Mouse (Mus musculus) CH12.LX (cell line): ENCODE measurements around the gene Entpd8. TPM values are rescaled to one million over a fixed set of nuclear protein-coding genes. Genes with fewer than 3 reads are reported as not detected.

Experiments
- DNase-seq: peaks from one replicate; pipeline ENCODE4 v3.0.0-alpha.2; 2013; ENCODE audit errors: extremely low read depth
- H3K27ac ChIP-seq: 2 replicates; pipeline ENCODE4 v1.5.1; 2012; ENCODE audit warnings: low read depth, mild to moderate bottlenecking, control low read depth, moderate library complexity; ENCODE audit not compliant: insufficient read depth
- H3K27me3 ChIP-seq: replicated peaks from 2 replicates; pipeline ENCODE3; 2012; ENCODE audit warnings: inconsistent platforms
- H3K36me3 ChIP-seq, 2 experiments: replicated peaks in 1 of 2; 2 replicates each; pipeline versions ENCODE3 to v1.6.1; 2012; ENCODE audit warnings: inconsistent platforms in 1 of 2, low read length in 1 of 2, mild to moderate bottlenecking in 1 of 2, mixed read lengths in 1 of 2, moderate library complexity in 1 of 2; ENCODE audit not compliant: control insufficient read depth in 1 of 2, insufficient read depth in 1 of 2
- H3K4me1 ChIP-seq, 2 experiments: 2 replicates each; pipeline ENCODE4 v1.6.1; 2012; ENCODE audit warnings: inconsistent platforms in 1 of 2, moderate library complexity in 1 of 2; ENCODE audit not compliant: insufficient read depth in 2 of 2, control insufficient read depth in 1 of 2
- H3K4me2 ChIP-seq: 2 replicates; pipeline ENCODE4 v1.6.1; 2012; ENCODE audit warnings: low read depth, mild to moderate bottlenecking, control low read depth; ENCODE audit not compliant: poor library complexity, insufficient read depth, severe bottlenecking
- H3K4me3 ChIP-seq, 3 experiments: fragments of 150-350 bp in 1 of 3; sonication (generic) in 1 of 3; replicated peaks in 1 of 3; 2 replicates each; pipeline versions ENCODE3 to v1.5.1; 2011 to 2012; ENCODE audit warnings: low read depth in 2 of 3, low read length in 2 of 3, mild to moderate bottlenecking in 2 of 3, moderate library complexity in 2 of 3, control low read depth in 1 of 3, improper control_type of control experiment in 1 of 3, inconsistent platforms in 1 of 3, mixed read lengths in 1 of 3; ENCODE audit not compliant: poor library complexity in 1 of 3
- H3K79me2 ChIP-seq: replicated peaks from 2 replicates; pipeline ENCODE4 v1.6.1; 2012; ENCODE audit warnings: mild to moderate bottlenecking, moderate library complexity; ENCODE audit not compliant: control insufficient read depth, poor library complexity, insufficient read depth, severe bottlenecking; ENCODE audit errors: extremely low read depth
- H3K9ac ChIP-seq: 2 replicates; pipeline ENCODE4 v1.6.1; 2012; ENCODE audit warnings: low read depth, mild to moderate bottlenecking, control low read depth, moderate library complexity; ENCODE audit not compliant: insufficient read depth
- H3K9me3 ChIP-seq: replicated peaks from 2 replicates; pipeline ENCODE3; 2012; ENCODE audit warnings: low read length, inconsistent platforms, mixed read lengths
- CHD1 ChIP-seq: IDR thresholded peaks from 2 replicates; pipeline ENCODE4 v1.6.1; 2012; ENCODE audit warnings: low read depth, low read length, improper control_type of control experiment, inconsistent platforms
- CHD2 ChIP-seq: IDR thresholded peaks from 2 replicates; pipeline ENCODE4 v1.6.1; 2011; ENCODE audit warnings: low read length, improper control_type of control experiment
- ELF1 ChIP-seq: IDR thresholded peaks from 2 replicates; pipeline ENCODE4 v1.6.1; 2014; ENCODE audit warnings: low read depth, mild to moderate bottlenecking, inconsistent platforms, low read length, improper control_type of control experiment
- ETS1 ChIP-seq: conservative IDR thresholded peaks from 2 replicates; pipeline ENCODE4 v1.6.1; 2012; ENCODE audit warnings: low read depth, mild to moderate bottlenecking, inconsistent platforms, low read length, improper control_type of control experiment, moderate library complexity
- GABPA ChIP-seq: IDR thresholded peaks from 2 replicates; pipeline ENCODE4 v1.6.1; 2012; ENCODE audit warnings: low read depth, low read length, improper control_type of control experiment, inconsistent platforms; ENCODE audit not compliant: insufficient replicate concordance
- HCFC1 ChIP-seq: IDR thresholded peaks from 2 replicates; pipeline ENCODE4 v1.6.1; 2012; ENCODE audit warnings: low read depth, mild to moderate bottlenecking, inconsistent platforms, low read length, improper control_type of control experiment
- JUN ChIP-seq: IDR thresholded peaks from 2 replicates; pipeline ENCODE4 v1.6.1; 2011; ENCODE audit warnings: low read depth, mild to moderate bottlenecking, low read length, improper control_type of control experiment, moderate library complexity; ENCODE audit not compliant: insufficient read depth
- MAFK ChIP-seq: IDR thresholded peaks from 2 replicates; pipeline ENCODE4 v1.6.1; 2011; ENCODE audit warnings: low read length, improper control_type of control experiment; ENCODE audit not compliant: insufficient replicate concordance
- MAX ChIP-seq: IDR thresholded peaks from 2 replicates; pipeline ENCODE4 v1.6.1; 2011; ENCODE audit warnings: low read length, improper control_type of control experiment
- MAZ ChIP-seq: IDR thresholded peaks from 2 replicates; pipeline ENCODE4 v1.6.1; 2012; ENCODE audit warnings: low read depth, mild to moderate bottlenecking, inconsistent platforms, low read length, improper control_type of control experiment, moderate library complexity
- MEF2A ChIP-seq: IDR thresholded peaks from 2 replicates; pipeline ENCODE4 v1.6.1; 2014; ENCODE audit warnings: low read depth, mild to moderate bottlenecking, inconsistent platforms, low read length, improper control_type of control experiment, borderline replicate concordance
- MXI1 ChIP-seq: IDR thresholded peaks from 2 replicates; pipeline ENCODE4 v1.6.1; 2011; ENCODE audit warnings: mild to moderate bottlenecking, low read depth, low read length, improper control_type of control experiment
- MYC ChIP-seq: IDR thresholded peaks from 2 replicates; pipeline ENCODE4 v1.6.1; 2011; ENCODE audit warnings: low read depth, mild to moderate bottlenecking, improper control_type of control experiment, low read length
- NELFE ChIP-seq: IDR thresholded peaks from 2 replicates; pipeline ENCODE4 v1.6.1; 2011; ENCODE audit warnings: low read depth, low read length, improper control_type of control experiment
- NRF1 ChIP-seq: IDR thresholded peaks from 2 replicates; pipeline ENCODE4 v1.6.1; 2014; ENCODE audit warnings: low read depth, mild to moderate bottlenecking, inconsistent platforms, low read length, improper control_type of control experiment, moderate library complexity
- POLR2A ChIP-seq: IDR thresholded peaks from 2 replicates; pipeline ENCODE4 v1.6.1; 2011; ENCODE audit warnings: low read depth, mild to moderate bottlenecking, improper control_type of control experiment, low read length
- SMC3 ChIP-seq: IDR thresholded peaks from 2 replicates; pipeline ENCODE4 v1.6.1; 2011; ENCODE audit warnings: low read depth, low read length, improper control_type of control experiment
- TBP ChIP-seq: conservative IDR thresholded peaks from 2 replicates; pipeline ENCODE4 v1.6.1; 2011; ENCODE audit warnings: low read depth, low read length, improper control_type of control experiment
- TCF12 ChIP-seq: IDR thresholded peaks from 2 replicates; pipeline ENCODE4 v1.6.1; 2014; ENCODE audit warnings: low read depth, mild to moderate bottlenecking, inconsistent platforms, low read length, improper control_type of control experiment
- USF1 ChIP-seq: IDR thresholded peaks from 2 replicates; pipeline ENCODE4 v1.6.1; 2014; ENCODE audit warnings: low read depth, mild to moderate bottlenecking, inconsistent platforms, low read length, improper control_type of control experiment
- USF2 ChIP-seq: conservative IDR thresholded peaks from 2 replicates; pipeline ENCODE4 v1.6.1; 2011; ENCODE audit warnings: low read depth, low read length, improper control_type of control experiment
- ZC3H11A ChIP-seq: IDR thresholded peaks from 2 replicates; pipeline ENCODE4 v1.6.1; 2012; ENCODE audit warnings: low read depth, mild to moderate bottlenecking, inconsistent platforms, low read length, improper control_type of control experiment
- ZKSCAN1 ChIP-seq: IDR thresholded peaks from 2 replicates; pipeline ENCODE4 v1.6.1; 2012; ENCODE audit warnings: low read depth, inconsistent platforms, low read length, improper control_type of control experiment, borderline replicate concordance
- ZMIZ1 ChIP-seq: IDR thresholded peaks from 2 replicates; pipeline ENCODE4 v1.6.1; 2012; ENCODE audit warnings: low read depth, mild to moderate bottlenecking, inconsistent platforms, low read length, improper control_type of control experiment
- dilution Hi-C: fragments of 300-500 bp; cut with MboI; formaldehyde crosslinking; loops from 2 replicates; pipeline ENCODE4 v1.14.3; 2020; ENCODE audit warnings: low sequenced_read_pairs; ENCODE audit not compliant: extremely low pct_unique_long_range_greater_than_20kb, extremely low pct_ligation_motif_present
- in situ Hi-C: fragments of 300-500 bp; cut with MboI; formaldehyde crosslinking; loops from 3 replicates; pipeline ENCODE4 v1.14.3; 2019; ENCODE audit warnings: low sequenced_read_pairs, low pct_ligation_motif_present, low pct_unique_long_range_greater_than_20kb, mixed read lengths
- polyA plus RNA-seq: library from polyadenylated mRNA; unstranded; fragments of >175 nt; gene quantifications from 2 replicates; pipeline ENCODE4 v1.2.1, GENCODE M21; 2012; ENCODE audit warnings: low read depth; ENCODE audit not compliant: insufficient read length
- total RNA-seq, 2 experiments: library from RNA; depleted of rRNA; stranded (reverse); fragments of 300-350 nt in 1 of 2; fragments of >200 nt in 1 of 2; gene quantifications; 2 replicates each; pipeline ENCODE4 v1.2.3; 2012 to 2014

Entpd8 gene
- total and polyA plus RNA-seq, 3 experiments = not detected

DNA sequence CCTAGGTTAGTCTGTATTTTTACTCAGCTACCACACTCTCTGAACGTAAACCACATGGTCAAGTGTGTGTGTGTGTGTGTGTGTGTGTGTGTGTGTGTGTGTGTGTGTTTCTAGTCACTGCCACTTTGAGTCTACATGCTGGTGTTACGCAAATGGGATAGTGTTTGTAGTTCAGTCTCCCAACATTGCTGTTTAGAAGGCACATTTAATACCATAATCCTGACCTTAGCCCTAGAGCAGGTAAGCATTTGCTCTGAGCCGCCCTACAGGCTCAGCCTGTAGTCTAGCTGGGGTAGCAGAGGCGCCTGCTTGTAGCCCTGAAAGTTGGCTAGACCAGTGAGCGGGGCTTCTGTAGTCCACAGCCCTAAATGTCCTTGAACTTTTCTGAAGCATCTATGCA, 16.6 kb upstream of the Entpd8 start (continued):
- TF ChIP-seq USF2 = no peak
- TF ChIP-seq ETS1 = no peak

DNA sequence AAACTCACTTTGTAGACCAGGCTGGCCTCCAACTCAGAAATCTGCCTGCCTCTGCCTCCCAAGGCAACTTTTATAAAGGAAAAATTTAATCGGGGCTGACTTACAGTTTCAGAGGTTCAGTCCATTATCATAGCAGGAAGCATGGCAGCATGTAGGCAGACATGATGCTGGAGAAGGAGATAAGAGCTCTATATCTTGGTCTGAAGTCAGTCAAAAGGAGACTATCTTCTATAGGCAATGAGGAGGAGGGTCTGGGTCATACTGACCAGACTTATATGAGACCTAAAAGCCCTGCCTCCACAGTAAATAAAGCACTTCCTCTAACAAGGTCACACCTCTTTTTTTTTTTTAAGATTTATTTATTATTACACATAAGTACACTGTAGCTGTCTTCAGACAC, 15.8 kb upstream of the Entpd8 start:
- Histone ChIP-seq H3K79me2 (no peaks in the 10 kb centered on the region), H3K4me3 (no peak overlapping the region), H3K9me3 (no peaks in the 10 kb centered on the region), H3K4me1 (peaks cover 2 to 16% of the 10 kb centered on the region in 2 experiments; a peak in 2 of 4 replicates), H3K27ac (no peak overlapping the region), H3K4me2 (no peak overlapping the region), H3K27me3 (no peaks in the 10 kb centered on the region)
- no peak for DNase-seq
- in situ Hi-C loops = no loop called here
- TF ChIP-seq MAFK (no peak), NRF1 (no peak), CHD2 (no peak), MYC (no peak), TBP (no peak), POLR2A (no peak), SMC3 (no peak), USF2 (no peak), MAZ (no peak), MAX (no peak), MEF2A (no peak), ZC3H11A (no peak), USF1 (no peak), HCFC1 (no peak)
- TF ChIP-seq, all 38 proteins: peak for 0
- H3K36me3 ChIP-seq = peaks cover 14 to 43% of the 10 kb centered on the region in 2 experiments
- H3K9ac ChIP-seq = no peak overlapping the region
- dilution Hi-C loops = no loop called here

DNA sequence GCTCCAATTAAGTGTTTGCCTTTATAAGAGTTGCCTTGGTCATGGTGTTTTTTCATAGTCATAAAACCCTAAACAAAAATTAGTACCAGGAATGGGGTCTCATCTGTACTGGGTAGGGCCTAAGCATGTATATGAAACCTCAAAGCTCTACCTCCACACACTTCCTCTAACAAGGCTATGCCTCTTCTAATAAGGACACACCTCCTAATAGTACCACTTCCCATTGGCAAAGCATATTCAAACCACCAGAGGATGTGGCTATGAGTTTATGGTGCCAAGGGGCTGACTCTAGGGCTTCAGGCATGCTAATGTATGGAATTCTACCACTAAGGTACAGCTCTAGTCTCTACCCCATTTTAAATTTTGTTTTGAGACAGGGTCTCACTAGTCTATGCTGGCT, 14.6 kb upstream of the Entpd8 start:
- H3K36me3 ChIP-seq = peaks cover 9 to 31% of the 10 kb centered on the region in 2 experiments
- peaks cover 2 to 16% of the 10 kb centered on the region in 2 experiments; a peak in 2 of 4 replicates for H3K4me1 ChIP-seq
- H3K4me2 ChIP-seq = no peak overlapping the region
- no peak overlapping the region for H3K9ac ChIP-seq
- no peak for DNase-seq
- H3K27ac ChIP-seq = no peak overlapping the region
- TF ChIP-seq MAZ = no peak
- TF ChIP-seq USF2 = no peak
- TF ChIP-seq JUN = no peak
- no peak for TF ChIP-seq ZMIZ1
- TF ChIP-seq NELFE = no peak
- TF ChIP-seq ZKSCAN1 = no peak
- no peak for TF ChIP-seq TCF12
- no peak for TF ChIP-seq GABPA
- TF ChIP-seq MXI1 = no peak
- no peak for TF ChIP-seq TBP
- TF ChIP-seq CHD1 = no peak
- no peak for TF ChIP-seq ELF1
- H3K4me3 ChIP-seq = no peak overlapping the region
- in situ Hi-C loops (no loop called here), dilution Hi-C loops (no loop called here)
- H3K9me3 ChIP-seq = no peaks in the 10 kb centered on the region
- H3K79me2 ChIP-seq = no peaks in the 10 kb centered on the region
- H3K27me3 ChIP-seq = no peaks in the 10 kb centered on the region
